Mouse (Mus musculus): ENCODE data around the gene Gm17720.

GRCm38 (mm10) chr8:110036156-110036555 lies 66.4 kb downstream of the Gm17720 start:
- TF ChIP-seq CTCF (IDR thresholded peaks at IDR 0.05; ENCODE audit: low read depth) = no peak
- TF ChIP-seq EP300 (IDR thresholded peaks at IDR 0.05; ENCODE audit: low read depth) = no peak
